Mouse (Mus musculus) forebrain, embryonic 11.5 days (tissue): ENCODE measurements around the gene Mospd3. TPM values are rescaled to one million over a fixed set of nuclear protein-coding genes. Genes with fewer than 3 reads are reported as not detected.
"Not testable (repeated sequence)": the region's sequence is repeated elsewhere in the genome, so short reads cannot be mapped to it uniquely, and the experiment has no call there.

ENCODE experiments used
- ATAC-seq: fragments of 200-750 bp; cut with Nextera tagmentation; replicated peaks from 2 replicates; pipeline ENCODE4 v1.8.0; 2017; ENCODE audit warnings: moderate TSS enrichment; ENCODE audit not compliant: low FRiP score
- DNase-seq: peaks from one replicate; pipeline ENCODE4 v3.0.0-alpha.2; 2017; ENCODE audit warnings: low spot score
- H3K27ac ChIP-seq: fragments of 300-500 bp; sonication (generic); 2 replicates; pipeline ENCODE4 v1.5.1; 2014; ENCODE audit warnings: low read depth, low read length
- H3K27me3 ChIP-seq: fragments of 300-500 bp; sonication (generic); 2 replicates; pipeline ENCODE4 v1.6.1; 2014; ENCODE audit warnings: mild to moderate bottlenecking, low read length, mixed read lengths; ENCODE audit not compliant: control insufficient read depth, insufficient read depth
- H3K36me3 ChIP-seq: fragments of 300-500 bp; sonication (generic); 2 replicates; pipeline ENCODE4 v1.6.1; 2014; ENCODE audit warnings: mild to moderate bottlenecking, low read length, moderate library complexity, mixed read lengths; ENCODE audit not compliant: control insufficient read depth, insufficient read depth
- H3K4me1 ChIP-seq: fragments of 300-500 bp; sonication (generic); replicated peaks from 2 replicates; pipeline ENCODE4 v1.6.1; 2014; ENCODE audit warnings: low read length, mixed read lengths; ENCODE audit not compliant: control insufficient read depth, insufficient read depth
- H3K4me2 ChIP-seq: fragments of 300-500 bp; sonication (generic); 2 replicates; pipeline ENCODE4 v1.6.1; 2014; ENCODE audit warnings: low read depth, mild to moderate bottlenecking, low read length, moderate library complexity, mixed read lengths; ENCODE audit not compliant: severe bottlenecking
- H3K4me3 ChIP-seq: fragments of 300-500 bp; sonication (generic); 2 replicates; pipeline ENCODE4 v1.5.1; 2014; ENCODE audit warnings: low read depth, low read length
- H3K9ac ChIP-seq: fragments of 300-500 bp; sonication (generic); 2 replicates; pipeline ENCODE4 v1.6.1; 2014; ENCODE audit warnings: low read length
- H3K9me3 ChIP-seq: fragments of 300-500 bp; sonication (generic); 2 replicates; pipeline ENCODE4 v1.6.1; 2016; ENCODE audit warnings: low read length, mixed read lengths; ENCODE audit not compliant: control insufficient read depth
- WGBS: fragments of 180-500 bp; shearing (Covaris S2); extraction: QIAGEN DNeasy Blood & Tissue Kit; methylation state at CpG from one replicate; pipeline ENCODE4 v1.1.7; 2014; 5-methylcytosine and 5-hydroxymethylcytosine counted together
- polyA plus RNA-seq: library from polyadenylated mRNA; unstranded; fragments of >200 nt; fragmentation: Nextera tagmentation; extraction: Ambion mirVana; gene quantifications from 2 replicates; pipeline ENCODE4 v1.2.1, GENCODE M21; 2014

Mospd3 gene
- polyA plus RNA-seq, 1 experiment from 2014 or later: 20.3 TPM

GRCm38 (mm10) chr5:137629306-137629721 is 28.5 kb upstream of the Mospd3 start:
- Histone ChIP-seq H3K36me3 (no peaks in the 10 kb centered on the region), H3K9ac (peak overlapping the region; percentile 84), H3K4me1 (peaks cover 14% of the 10 kb centered on the region), H3K27me3 (no peaks in the 10 kb centered on the region), H3K4me3 (peak overlapping the region; percentile 82), H3K9me3 (no peaks in the 10 kb centered on the region), H3K27ac (peak overlapping the region; percentile 87), H3K4me2 (peak overlapping the region; percentile 86)
- DNase-seq (no peak), ATAC-seq (peak; percentile 53)
- under 1% methylated on average over 22 of the region's 23 CpGs for WGBS

- Histone ChIP-seq H3K27me3 (no peaks in the 10 kb centered on the region), H3K4me2 (peak within 1 kb of the TSS; percentile 86), H3K36me3 (no peaks in the 10 kb centered on the region), H3K4me1 (peaks cover 14% of the 10 kb centered on the region), H3K4me3 (peak within 1 kb of the TSS; percentile 82), H3K9ac (peak within 1 kb of the TSS; percentile 84), H3K9me3 (no peaks in the 10 kb centered on the region), H3K27ac (peak within 1 kb of the TSS; percentile 87)
- ATAC-seq (peak; percentile 98), DNase-seq (peak; percentile 99)
- under 1% methylated on average over 45 of the region's 46 CpGs for WGBS
These were observed 27.8 kb upstream of the Mospd3 start, which contains the start of the genes Fbxo24, Lrch4 and Gm20605 for GRCm38 (mm10) chr5:137628498-137629305. TSS of gene Fbxo24 (minus strand) at chr5:137629002. TSS of gene Lrch4 (plus strand) at chr5:137629121. TSS of gene Gm20605 (plus strand) at chr5:137629175.

GRCm38 (mm10) chr5:137627991-137628390 is 27.1 kb upstream of the Mospd3 start:
- Histone ChIP-seq H3K27me3 (no peaks in the 10 kb centered on the region), H3K9me3 (no peaks in the 10 kb centered on the region), H3K4me2 (peak overlapping the region; percentile 78), H3K27ac (peak overlapping the region; percentile 68), H3K36me3 (no peaks in the 10 kb centered on the region), H3K4me1 (peaks cover 14% of the 10 kb centered on the region), H3K9ac (peak overlapping the region; percentile 72), H3K4me3 (peak overlapping the region; percentile 82)
- DNase-seq (no peak), ATAC-seq (no peak)
- WGBS: 3% methylated on average over 9 of the region's 9 CpGs

GRCm38 (mm10) chr5:137623937-137624530 is 23.2 kb upstream of the Mospd3 start:
- H3K27ac ChIP-seq: no peak overlapping the region
- no peak overlapping the region for H3K4me2 ChIP-seq
- H3K9me3 ChIP-seq: no peaks in the 10 kb centered on the region
- H3K36me3 ChIP-seq: no peaks in the 10 kb centered on the region
- 86% methylated on average over 11 of the region's 11 CpGs for WGBS
- H3K4me1 ChIP-seq: no peaks in the 10 kb centered on the region; the same call in 1 of the 2 replicates
- no peaks in the 10 kb centered on the region for H3K27me3 ChIP-seq
- no peak overlapping the region for H3K4me3 ChIP-seq
- no peak for DNase-seq
- ATAC-seq: no peak
- no peak overlapping the region for H3K9ac ChIP-seq

- WGBS: 85% methylated on average over 7 of the region's 7 CpGs
- Histone ChIP-seq H3K9me3 (no peaks in the 10 kb centered on the region), H3K4me1 (peaks cover 2% of the 10 kb centered on the region; the same call in 1 of the 2 replicates), H3K9ac (no peak overlapping the region), H3K4me2 (no peak overlapping the region), H3K4me3 (no peak overlapping the region), H3K27me3 (no peaks in the 10 kb centered on the region), H3K36me3 (no peaks in the 10 kb centered on the region), H3K27ac (no peak overlapping the region)
- ATAC-seq (no peak), DNase-seq (no peak)
These were observed 14.5 kb upstream of the Mospd3 start for GRCm38 (mm10) chr5:137615347-137615746.

GRCm38 (mm10) chr5:137614921-137615320 is 14.1 kb upstream of the Mospd3 start:
- WGBS: 92% methylated on average over 2 of the region's 2 CpGs
- not testable (repeated sequence) for H3K9me3 ChIP-seq, ATAC-seq, H3K36me3 ChIP-seq, H3K4me1 ChIP-seq, H3K9ac ChIP-seq, H3K27me3 ChIP-seq, H3K4me3 ChIP-seq, H3K4me2 ChIP-seq, DNase-seq, H3K27ac ChIP-seq

GRCm38 (mm10) chr5:137613550-137613949 is 12.7 kb upstream of the Mospd3 start, which contains the start of gene Pcolce:
TSS of gene Pcolce (minus strand) at chr5:137613784.
- H3K27ac ChIP-seq: no peak within 1 kb of the TSS
- WGBS: 68% methylated on average over 11 of the region's 11 CpGs

GRCm38 (mm10) chr5:137613076-137613475 is 12.2 kb upstream of the Mospd3 start:
- H3K27ac ChIP-seq: no peak overlapping the region
- no peaks in the 10 kb centered on the region for H3K9me3 ChIP-seq

More at GRCm38 (mm10) chr5:137613550-137613949, 12.7 kb upstream of the Mospd3 start, which contains the start of gene Pcolce:
- Histone ChIP-seq H3K4me1 (peaks cover 2% of the 10 kb centered on the region; the same call in 1 of the 2 replicates), H3K27me3 (peaks cover 2% of the 10 kb centered on the region; the same call in 1 of the 2 replicates), H3K9me3 (no peaks in the 10 kb centered on the region), H3K36me3 (no peaks in the 10 kb centered on the region), H3K9ac (no peak within 1 kb of the TSS), H3K4me2 (no peak within 1 kb of the TSS), H3K4me3 (no peak within 1 kb of the TSS)
- ATAC-seq (no peak), DNase-seq (no peak)

More at GRCm38 (mm10) chr5:137613076-137613475, 12.2 kb upstream of the Mospd3 start:
- H3K4me3 ChIP-seq: no peak overlapping the region
- H3K4me1 ChIP-seq: peaks cover 7% of the 10 kb centered on the region
- WGBS: 72% methylated on average over 5 of the region's 5 CpGs
- no peak overlapping the region for H3K4me2 ChIP-seq
- no peak for ATAC-seq
- DNase-seq: no peak
- no peaks in the 10 kb centered on the region for H3K36me3 ChIP-seq
- peaks cover 2% of the 10 kb centered on the region; the same call in 1 of the 2 replicates for H3K27me3 ChIP-seq
- no peak overlapping the region for H3K9ac ChIP-seq
